Mouse (Mus musculus) limb, embryonic 14.5 days (tissue): Measurements from ENCODE around the gene Map1s. TPM values are rescaled to one million over a fixed set of nuclear protein-coding genes. Genes with fewer than 3 reads are reported as not detected.
"Not testable (repeated sequence)": the region's sequence is repeated elsewhere in the genome, so short reads cannot be mapped to it uniquely, and the experiment has no call there.

Experiments
- ATAC-seq: fragments of 200-750 bp; cut with Nextera tagmentation; 2 replicates; pipeline ENCODE4 v1.8.0; 2017; ENCODE audit warnings: low read depth, moderate number of reproducible peaks, moderate TSS enrichment; ENCODE audit not compliant: low FRiP score
- DNase-seq: peaks from one replicate; pipeline ENCODE4 v3.0.0-alpha.2; 2015; ENCODE audit warnings: low spot score
- H3K27ac ChIP-seq: fragments of 300-500 bp; sonication (generic); replicated peaks from 2 replicates; pipeline ENCODE4 v1.5.1; 2014; ENCODE audit warnings: low read depth, mild to moderate bottlenecking, low read length, moderate library complexity, mixed read lengths
- H3K27me3 ChIP-seq: fragments of 300-500 bp; sonication (generic); 2 replicates; pipeline ENCODE4 v1.6.1; 2014; ENCODE audit warnings: low read length, mixed read lengths; ENCODE audit not compliant: control insufficient read depth, insufficient read depth
- H3K36me3 ChIP-seq: fragments of 300-500 bp; sonication (generic); 2 replicates; pipeline ENCODE4 v1.6.1; 2014; ENCODE audit warnings: mild to moderate bottlenecking, low read length, moderate library complexity, mixed read lengths; ENCODE audit not compliant: control insufficient read depth, insufficient read depth
- H3K4me1 ChIP-seq: fragments of 300-500 bp; sonication (generic); 2 replicates; pipeline ENCODE4 v1.6.1; 2014; ENCODE audit warnings: antibody characterized with exemption, low read length, mixed read lengths; ENCODE audit not compliant: control insufficient read depth, insufficient read depth
- H3K4me2 ChIP-seq: fragments of 300-500 bp; sonication (generic); replicated peaks from 2 replicates; pipeline ENCODE4 v1.6.1; 2014; ENCODE audit warnings: low read depth, mild to moderate bottlenecking, low read length, moderate library complexity; ENCODE audit not compliant: severe bottlenecking
- H3K4me3 ChIP-seq: fragments of 300-500 bp; sonication (generic); replicated peaks from 2 replicates; pipeline ENCODE4 v1.5.1; 2014; ENCODE audit warnings: low read length
- H3K9ac ChIP-seq: fragments of 300-500 bp; sonication (generic); 2 replicates; pipeline ENCODE4 v1.6.1; 2014; ENCODE audit warnings: mild to moderate bottlenecking, low read depth, low read length, moderate library complexity; ENCODE audit not compliant: severe bottlenecking
- H3K9me3 ChIP-seq: fragments of 300-500 bp; sonication (generic); 2 replicates; pipeline ENCODE4 v1.6.1; 2016; ENCODE audit warnings: low read length; ENCODE audit not compliant: control insufficient read depth
- POLR2A ChIP-seq: fragments of 200-500 bp; IDR thresholded peaks from 2 replicates; pipeline ENCODE4 v1.8.0; 2012; ENCODE audit warnings: inconsistent platforms, mild to moderate bottlenecking, moderate library complexity, borderline replicate concordance; ENCODE audit not compliant: insufficient read depth, insufficient read length; ENCODE audit errors: extremely low read depth
- WGBS: fragments of 180-500 bp; shearing (Covaris S2); extraction: QIAGEN DNeasy Blood & Tissue Kit; methylation state at CpG from one replicate; pipeline ENCODE4 v1.1.7; 2014; 5-methylcytosine and 5-hydroxymethylcytosine counted together
- polyA plus RNA-seq, 2 experiments: library from polyadenylated mRNA; depleted of rRNA in 1 of 2; stranded (reverse) in 1 of 2; unstranded in 1 of 2; fragments of >200 nt; fragmentation: Nextera tagmentation in 1 of 2; extraction: Ambion mirVana in 1 of 2; gene quantifications; 2 replicates each; pipeline versions ENCODE4 v1.2.1 to v1.2.3; 2012 to 2014

Gene Map1s
- polyA plus RNA-seq, 2 experiments, result 45.6 to 63.7 TPM

DNA sequence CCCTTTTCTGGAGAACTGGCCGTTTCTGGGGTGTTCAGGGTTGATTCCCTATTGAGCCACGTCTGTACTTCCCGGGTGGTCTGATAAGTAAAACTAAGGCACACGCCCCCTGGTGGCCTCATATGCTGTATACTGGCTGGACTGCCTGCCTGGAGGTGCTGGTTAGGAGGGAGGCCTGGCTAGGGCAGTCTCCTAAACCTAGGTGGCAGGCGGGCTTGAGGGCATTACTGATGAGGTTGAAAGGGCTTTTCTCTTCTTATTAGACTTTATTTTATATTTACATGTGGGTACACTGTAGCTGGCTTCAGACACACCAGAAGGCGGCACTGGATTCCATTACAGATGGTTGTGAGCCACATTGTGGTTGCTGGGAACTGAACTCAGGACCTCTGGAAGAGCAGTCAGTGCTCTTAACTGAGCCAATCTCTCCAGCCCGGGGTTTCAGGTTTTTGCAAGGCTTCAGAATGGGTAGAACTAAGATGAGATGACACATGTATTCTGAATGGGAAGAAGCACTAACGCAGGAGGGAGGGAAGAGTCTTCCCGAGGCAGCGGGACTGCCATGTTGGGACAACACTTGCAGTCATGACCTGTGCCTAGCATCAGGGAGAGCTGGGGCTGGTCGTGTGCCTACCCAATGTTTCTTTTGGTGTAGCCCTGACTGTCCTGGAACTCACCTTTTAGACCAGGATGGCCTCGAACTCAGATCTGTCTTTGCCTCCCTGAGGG lies 11.9 kb upstream of the Map1s start:
- no peaks in the 10 kb centered on the region for H3K9me3 ChIP-seq
- H3K4me1 ChIP-seq, result peaks cover 10% of the 10 kb centered on the region
- H3K4me3 ChIP-seq, result no peak overlapping the region
- DNase-seq (peak; percentile 89), ATAC-seq (peak; percentile 28; the same call in 1 of the 2 replicates)
- TF ChIP-seq POLR2A, result no peak
- no peak overlapping the region for H3K27ac ChIP-seq
- peaks cover 30% of the 10 kb centered on the region for H3K36me3 ChIP-seq
- peaks cover 33% of the 10 kb centered on the region for H3K27me3 ChIP-seq
- WGBS, result 26% methylated on average over 12 of the region's 12 CpGs
- no peak overlapping the region for H3K9ac ChIP-seq
- no peak overlapping the region for H3K4me2 ChIP-seq

DNA sequence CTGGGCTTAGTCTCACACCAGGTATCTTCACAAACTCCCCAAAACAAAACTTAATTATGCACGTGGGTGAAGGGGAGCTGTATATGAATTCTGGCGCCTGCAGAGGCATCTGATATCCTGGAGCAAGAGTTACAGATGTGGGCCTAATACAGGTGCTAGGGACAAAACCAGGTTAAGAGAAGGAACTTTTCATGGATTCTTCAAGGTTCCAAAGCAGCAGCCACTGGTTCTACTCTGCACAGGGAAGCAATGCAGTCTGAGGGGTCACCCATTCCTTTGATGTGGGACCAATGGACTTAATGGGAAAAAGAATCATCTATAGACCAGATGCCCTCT lies 11.4 kb upstream of the Map1s start:
- peaks cover 33% of the 10 kb centered on the region for H3K27me3 ChIP-seq
- H3K9me3 ChIP-seq, result no peaks in the 10 kb centered on the region
- WGBS, result 61% methylated on average over 2 of the region's 2 CpGs
- peaks cover 30% of the 10 kb centered on the region for H3K36me3 ChIP-seq
- DNase-seq (no peak), ATAC-seq (no peak)
- TF ChIP-seq POLR2A, result no peak
- no peak overlapping the region for H3K27ac ChIP-seq
- H3K4me1 ChIP-seq, result peaks cover 10% of the 10 kb centered on the region
- no peak overlapping the region for H3K4me3 ChIP-seq
- H3K4me2 ChIP-seq, result no peak overlapping the region
- H3K9ac ChIP-seq, result no peak overlapping the region

DNA sequence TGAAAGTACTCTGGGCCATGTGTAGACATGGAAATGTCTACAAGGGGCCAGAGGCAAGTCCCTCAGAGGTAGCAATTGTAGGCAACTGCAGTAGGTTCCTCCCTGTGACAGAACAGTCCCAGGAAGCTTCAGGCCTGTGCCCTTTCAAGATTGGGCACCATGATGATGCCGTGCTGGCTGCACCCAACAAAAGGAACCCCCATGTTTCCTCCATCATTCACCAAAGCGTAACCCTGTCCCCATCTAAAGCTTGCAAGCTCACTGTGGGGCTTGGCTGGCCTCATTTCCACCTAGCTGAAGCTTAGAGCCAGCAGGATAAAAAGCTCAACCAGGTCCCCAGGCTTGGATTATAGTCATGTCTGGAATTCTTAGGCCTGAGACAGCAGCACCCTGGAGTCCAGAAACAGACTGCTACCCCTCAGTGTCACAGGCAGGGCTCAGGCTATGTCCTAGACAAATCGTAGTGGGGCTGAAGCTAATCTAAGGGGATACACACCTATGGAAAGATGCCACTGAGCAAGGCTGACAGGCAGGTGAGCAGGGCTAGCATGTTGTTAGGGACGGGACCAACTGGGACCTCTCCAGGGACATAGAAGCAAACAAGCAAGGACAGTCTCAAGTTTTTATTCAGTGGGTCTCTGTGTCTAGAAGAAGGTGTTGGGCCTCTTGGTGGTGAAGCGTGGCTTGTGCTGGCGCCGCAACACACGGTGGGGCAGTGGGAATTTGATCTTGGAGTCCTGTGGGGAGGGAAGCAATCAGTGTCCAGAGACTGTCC lies 10.8 kb upstream of the Map1s start:
- H3K36me3 ChIP-seq, result peaks cover 30% of the 10 kb centered on the region
- no peak overlapping the region for H3K4me2 ChIP-seq
- H3K4me3 ChIP-seq, result no peak overlapping the region
- no peak overlapping the region for H3K9ac ChIP-seq
- TF ChIP-seq POLR2A, result no peak
- H3K9me3 ChIP-seq, result no peaks in the 10 kb centered on the region
- WGBS, result 92% methylated on average over 8 of the region's 8 CpGs
- H3K27ac ChIP-seq, result no peak overlapping the region
- H3K27me3 ChIP-seq, result peaks cover 33% of the 10 kb centered on the region
- DNase-seq (no peak), ATAC-seq (no peak)
- peaks cover 10% of the 10 kb centered on the region for H3K4me1 ChIP-seq

DNA sequence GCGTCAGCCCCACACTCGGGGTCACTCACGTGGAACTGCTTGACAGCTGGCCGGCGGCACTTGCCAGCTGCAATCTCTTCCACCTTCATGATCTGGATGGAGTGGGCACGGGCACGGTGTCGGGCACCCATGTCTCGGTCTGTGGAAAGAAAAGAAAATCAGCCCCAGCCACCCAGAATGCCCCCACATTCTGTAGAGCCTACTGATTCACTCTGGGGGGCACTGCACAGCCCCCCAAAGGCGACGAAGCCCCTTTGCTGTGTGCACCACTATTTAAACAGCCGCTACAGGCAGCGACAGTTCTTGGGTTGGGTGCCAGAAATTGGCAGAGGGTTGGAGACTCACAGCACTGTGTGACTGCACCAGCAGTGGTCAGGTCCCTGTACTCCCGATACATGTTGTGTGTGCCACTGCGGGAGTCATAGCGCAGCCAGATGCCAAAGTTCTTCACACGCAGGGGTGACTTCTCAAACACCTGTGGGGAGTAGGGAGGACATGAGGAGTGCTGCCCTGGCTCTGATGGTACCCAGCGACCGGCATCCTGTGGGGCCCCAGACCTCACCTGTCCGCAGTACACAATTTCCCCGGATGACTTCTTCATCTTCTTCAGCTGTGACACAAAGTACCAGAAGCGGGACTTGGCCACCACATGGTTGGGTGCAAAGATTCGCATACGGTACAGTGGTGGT lies 10.0 kb upstream of the Map1s start:
- DNase-seq, H3K9me3 ChIP-seq, ATAC-seq, H3K27ac ChIP-seq, H3K4me1 ChIP-seq: not testable (repeated sequence)
- peaks cover 30% of the 10 kb centered on the region for H3K27me3 ChIP-seq
- H3K4me2 ChIP-seq, result peak overlapping the region; percentile 94
- H3K9ac ChIP-seq, result 0 out of 2 replicates have a peak overlapping the region, but pooled peaks have one; percentile 88
- WGBS, result 87% methylated on average over 22 of the region's 24 CpGs
- H3K36me3 ChIP-seq, result peaks cover 30% of the 10 kb centered on the region
- peak overlapping the region; percentile 77 for H3K4me3 ChIP-seq

DNA sequence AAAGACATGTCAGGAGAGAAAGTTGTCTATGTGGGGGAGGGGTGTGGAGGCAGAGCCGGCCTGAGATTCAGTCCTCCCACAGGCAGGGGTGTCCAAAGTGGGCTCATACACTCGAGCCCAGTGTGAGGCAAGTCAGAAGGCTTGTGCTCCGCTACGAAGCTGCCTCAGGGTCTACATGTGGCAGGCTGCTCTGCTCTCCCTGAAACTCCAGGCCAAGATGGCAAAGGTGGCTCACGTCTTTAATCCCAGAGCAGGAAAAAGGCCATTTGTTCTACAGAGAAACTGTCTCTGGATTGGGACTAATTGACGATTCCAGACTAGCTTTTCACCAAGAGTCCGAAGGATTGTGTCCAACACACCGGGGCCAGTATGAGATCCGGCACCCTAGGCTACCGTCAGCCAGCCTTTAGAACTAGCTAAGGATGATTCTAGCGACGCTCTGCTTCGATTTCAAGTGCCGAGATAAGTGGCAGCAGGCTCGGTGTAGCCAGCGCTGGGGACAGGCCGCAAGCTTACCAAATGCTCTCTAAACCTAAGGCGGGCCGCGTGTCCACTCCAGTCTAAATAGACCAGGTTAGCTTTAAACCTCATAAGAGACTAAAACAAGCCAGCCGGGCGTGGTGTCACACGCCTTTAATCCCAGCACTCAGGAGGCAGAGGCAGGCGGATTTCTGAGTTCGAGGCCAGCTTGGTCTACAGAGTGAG lies 9.3 kb upstream of the Map1s start:
- peaks cover 22% of the 10 kb centered on the region for H3K27me3 ChIP-seq
- no peak for TF ChIP-seq POLR2A
- peak overlapping the region; percentile 88 for H3K9ac ChIP-seq
- peak overlapping the region; percentile 94 for H3K4me2 ChIP-seq
- H3K4me1 ChIP-seq, result peaks cover 10% of the 10 kb centered on the region
- ATAC-seq, result no peak
- WGBS, result 4% methylated on average over 25 of the region's 25 CpGs
- peak overlapping the region; percentile 77 for H3K4me3 ChIP-seq
- peaks cover 30% of the 10 kb centered on the region for H3K36me3 ChIP-seq
- no peaks in the 10 kb centered on the region for H3K9me3 ChIP-seq
- H3K27ac ChIP-seq, result 0 out of 2 replicates have a peak overlapping the region, but pooled peaks have one; percentile 49
- no peak for DNase-seq
